Mouse (Mus musculus) forelimb bud, embryonic 11.5 days (tissue): ENCODE measurements at regions not wholly inside any gene's neighbourhood (a gene's known extent, or its start where the extent isn't known, plus 50 kb on each side); places are given as distances from the start of the nearest gene placed in this dataset.

Experiments used
- DNase-seq: peaks from one replicate; pipeline ENCODE4 v3.0.0-alpha.2; 2012; ENCODE audit warnings: low read depth, low spot score

GRCm38 (mm10) chr15:68014605-68015305 lies 1514.0 kb upstream of the Lrrc6 start:
- no peak for DNase-seq

DNA sequence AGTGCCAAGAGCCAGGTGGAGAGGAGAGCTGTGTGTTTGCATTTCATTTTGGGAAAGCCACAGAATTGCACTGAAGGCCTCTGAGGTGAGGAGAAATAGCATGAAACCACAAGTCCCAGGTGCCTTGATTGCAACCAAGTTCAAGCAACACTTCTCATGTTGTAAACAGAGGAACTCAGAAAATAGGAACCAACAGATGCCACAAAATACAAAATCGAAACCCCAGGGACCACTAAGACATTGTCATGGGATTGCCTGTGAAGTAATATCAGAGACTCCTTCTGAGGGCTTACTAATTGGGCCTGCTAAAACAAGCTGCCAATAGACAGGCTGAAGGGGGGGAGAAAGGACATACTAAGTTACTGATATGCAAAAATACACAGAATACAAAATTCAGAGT lies 1510.5 kb upstream of the Lrrc6 start:
- DNase-seq: no peak

GRCm38 (mm10) chr15:68010189-68010588 lies 1509.5 kb upstream of the Lrrc6 start:
- DNase-seq: no peak

- no peak for DNase-seq
Observed at GRCm38 (mm10) chr15:68004798-68005197, 1504.1 kb upstream of the Lrrc6 start.

- no peak for DNase-seq
Observed at GRCm38 (mm10) chr15:67996532-67996931, 1495.8 kb upstream of the Lrrc6 start.

- no peak for DNase-seq
Observed at GRCm38 (mm10) chr15:67989428-67990272, 1488.9 kb upstream of the Lrrc6 start.

DNA sequence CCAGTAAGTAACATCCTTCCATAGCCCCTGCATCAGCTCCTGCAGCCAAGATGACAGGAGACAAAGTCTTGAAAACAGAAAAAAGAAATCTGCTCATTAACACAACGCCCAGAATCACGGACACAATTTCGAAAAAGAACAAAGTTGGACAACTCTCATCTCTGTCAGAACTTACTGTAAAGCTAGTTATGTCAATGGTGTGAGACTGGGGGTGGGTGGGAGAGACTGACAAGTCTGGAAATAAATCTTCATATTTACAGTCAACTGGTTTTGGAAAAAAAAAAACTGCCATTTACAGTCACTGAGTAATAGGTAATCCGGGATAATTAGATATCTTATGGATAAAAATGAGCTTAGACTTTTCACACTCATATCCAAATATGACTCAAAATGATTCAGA lies 1487.2 kb upstream of the Lrrc6 start:
- DNase-seq: no peak

- DNase-seq: no peak
Observed at GRCm38 (mm10) chr15:67983253-67983652, 1482.5 kb upstream of the Lrrc6 start.

- DNase-seq: no peak
Observed at GRCm38 (mm10) chr15:67981876-67982275, 1481.2 kb upstream of the Lrrc6 start.

DNA sequence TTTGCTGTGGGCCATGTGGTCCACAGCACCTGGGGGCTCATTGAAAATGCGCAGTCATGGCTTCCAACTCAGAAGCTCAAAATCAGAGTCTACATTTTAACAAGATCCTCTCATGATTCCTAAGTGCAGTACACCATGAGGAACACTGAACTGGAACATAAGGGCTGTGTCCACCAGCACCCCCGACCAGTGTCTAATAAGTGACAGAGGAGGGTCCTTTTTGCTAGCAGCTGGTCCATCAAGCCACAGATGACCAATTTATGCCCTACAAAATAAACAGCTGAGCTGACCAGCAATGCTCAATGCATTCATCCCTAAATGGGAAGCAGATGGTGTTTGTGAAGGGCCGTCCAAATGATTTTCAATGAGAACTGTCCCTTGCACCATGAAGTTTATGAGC lies 1478.7 kb upstream of the Lrrc6 start:
- DNase-seq: no peak

DNA sequence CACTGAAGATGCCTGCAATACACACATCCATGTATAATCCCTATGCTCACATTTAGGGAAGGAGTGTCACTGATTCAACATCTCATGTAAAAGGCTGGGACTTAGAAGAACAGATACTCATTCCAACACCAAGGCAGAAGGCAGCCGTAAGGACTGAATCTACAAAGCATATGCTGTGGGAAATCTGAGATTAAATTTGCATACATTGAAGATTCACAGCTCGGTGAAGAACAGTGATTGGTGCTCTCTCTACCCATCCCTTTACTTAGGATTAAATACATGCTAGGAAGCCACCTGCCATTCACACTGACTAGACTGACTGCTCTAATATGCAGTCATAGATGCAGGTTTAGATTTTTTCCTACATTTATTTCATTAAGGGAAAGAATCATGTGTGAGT lies 1476.5 kb upstream of the Lrrc6 start:
- no peak for DNase-seq

- no peak for DNase-seq
Observed at GRCm38 (mm10) chr15:67971998-67972397, 1471.3 kb upstream of the Lrrc6 start.

GRCm38 (mm10) chr15:67954216-67954615 lies 1453.5 kb upstream of the Lrrc6 start:
- DNase-seq: no peak

DNA sequence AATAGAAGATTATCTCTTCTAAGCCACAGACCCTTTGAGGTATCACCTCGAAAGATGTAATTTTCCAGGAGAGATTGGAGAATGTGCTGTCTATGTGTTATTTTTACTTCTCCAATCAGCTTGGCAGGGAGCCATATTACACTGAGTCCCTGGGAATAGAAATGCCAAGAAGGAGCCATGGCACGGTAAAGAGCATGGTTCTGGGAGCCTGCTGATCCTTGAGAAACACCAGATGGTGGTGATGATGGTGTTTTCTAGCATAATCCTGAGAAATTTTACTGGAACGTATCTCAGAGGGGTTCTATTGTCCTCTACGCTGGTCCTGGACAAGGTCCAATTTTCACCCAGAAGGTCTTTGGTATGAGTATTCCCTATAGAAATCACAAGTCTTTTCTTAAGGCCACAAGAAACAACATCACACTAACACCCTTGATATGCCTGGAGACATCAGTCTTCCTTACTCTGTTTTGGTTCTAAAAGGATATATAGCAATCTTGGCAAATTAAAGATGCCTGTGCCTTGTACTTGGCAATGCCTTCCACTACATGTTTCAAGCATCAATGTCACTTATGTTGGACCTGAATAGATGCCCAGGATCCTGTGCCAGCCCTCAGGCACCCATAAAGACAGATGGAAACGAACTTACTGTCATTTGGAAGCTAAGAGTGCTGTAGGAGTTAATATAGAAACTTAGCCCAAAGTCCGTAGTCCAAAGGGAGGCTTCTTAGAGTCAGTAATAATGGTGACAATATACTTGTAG lies 1449.8 kb upstream of the Lrrc6 start:
- DNase-seq: no peak

DNA sequence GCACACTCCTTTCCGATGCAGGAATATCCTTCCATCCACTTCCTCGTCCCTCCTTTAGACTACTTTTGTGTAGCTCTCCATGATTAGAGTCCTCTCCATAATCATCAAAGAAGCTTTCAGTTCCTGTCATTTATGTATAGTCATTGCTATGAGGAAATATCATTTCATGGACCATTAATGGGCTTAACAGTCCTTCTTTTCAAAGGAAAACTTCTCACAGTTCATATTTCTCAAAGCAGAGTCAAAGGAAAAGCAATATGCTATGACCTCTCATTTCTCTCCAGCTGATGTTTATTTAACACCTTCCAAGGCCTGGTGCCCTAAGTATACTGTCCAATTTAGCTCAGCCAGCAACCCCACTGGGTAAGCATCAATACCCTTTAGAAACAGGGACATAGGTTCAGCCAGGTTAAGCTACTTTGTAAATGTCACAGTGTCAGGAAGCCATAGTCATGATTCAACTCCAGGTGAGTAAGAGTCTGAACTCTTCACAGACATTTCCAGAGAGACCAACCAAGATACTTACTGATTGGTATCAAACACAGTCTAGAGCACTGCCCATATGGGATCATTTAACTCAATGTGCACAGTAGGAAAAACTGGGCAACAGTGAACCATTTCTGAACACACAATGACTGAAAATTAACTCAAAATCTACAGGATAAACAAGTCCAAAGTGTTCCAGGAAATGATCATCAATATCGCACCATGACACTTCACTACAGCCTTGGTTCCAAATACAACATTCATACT lies 1443.8 kb upstream of the Lrrc6 start:
- no peak for DNase-seq

GRCm38 (mm10) chr15:67943046-67943445 lies 1442.3 kb upstream of the Lrrc6 start:
- DNase-seq: no peak

DNA sequence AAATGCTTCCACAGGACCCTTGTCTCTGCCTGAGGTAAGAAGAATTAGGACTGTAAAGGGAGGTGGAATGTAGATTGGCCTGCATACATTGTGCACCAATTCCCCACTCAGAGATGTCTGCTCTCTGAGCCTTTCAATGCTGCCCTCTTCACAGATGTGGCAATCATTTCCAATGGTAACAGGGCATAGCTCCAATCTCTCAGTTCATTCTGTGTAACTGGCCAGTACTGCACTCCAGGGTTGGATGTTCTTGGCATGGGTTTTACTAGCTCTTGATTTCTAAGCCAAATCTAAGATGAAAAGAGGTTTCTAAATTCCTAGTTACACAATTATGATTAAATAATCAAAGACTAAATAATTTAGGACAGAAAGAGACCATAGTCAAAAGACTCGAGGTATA lies 1439.8 kb upstream of the Lrrc6 start:
- DNase-seq: no peak

- DNase-seq: no peak
Observed at GRCm38 (mm10) chr15:67924885-67925284, 1424.2 kb upstream of the Lrrc6 start.

DNA sequence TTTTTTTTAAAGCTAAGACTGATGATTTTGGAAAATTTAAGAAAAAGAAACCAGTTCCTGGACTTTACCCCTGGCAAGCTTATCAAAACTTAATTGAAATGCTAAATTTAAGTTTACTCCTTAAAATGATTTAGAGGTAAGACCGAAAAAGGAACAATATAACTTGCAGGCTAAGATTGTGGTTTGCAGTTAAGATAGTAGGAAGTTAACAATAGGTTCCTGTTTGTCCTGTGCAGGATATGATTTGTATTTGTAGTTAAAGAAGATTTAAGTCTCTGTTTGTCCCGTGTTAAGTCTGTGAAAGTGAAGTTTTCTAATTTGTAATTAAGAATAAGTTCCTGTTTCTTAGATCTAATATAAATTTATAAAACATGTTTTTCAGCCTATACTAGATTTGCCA lies 1406.3 kb upstream of the Lrrc6 start:
- DNase-seq: no peak

GRCm38 (mm10) chr15:67905279-67905678 lies 1404.6 kb upstream of the Lrrc6 start:
- DNase-seq: no peak

- DNase-seq: no peak
Observed at GRCm38 (mm10) chr15:67904646-67905045, 1403.9 kb upstream of the Lrrc6 start.

DNA sequence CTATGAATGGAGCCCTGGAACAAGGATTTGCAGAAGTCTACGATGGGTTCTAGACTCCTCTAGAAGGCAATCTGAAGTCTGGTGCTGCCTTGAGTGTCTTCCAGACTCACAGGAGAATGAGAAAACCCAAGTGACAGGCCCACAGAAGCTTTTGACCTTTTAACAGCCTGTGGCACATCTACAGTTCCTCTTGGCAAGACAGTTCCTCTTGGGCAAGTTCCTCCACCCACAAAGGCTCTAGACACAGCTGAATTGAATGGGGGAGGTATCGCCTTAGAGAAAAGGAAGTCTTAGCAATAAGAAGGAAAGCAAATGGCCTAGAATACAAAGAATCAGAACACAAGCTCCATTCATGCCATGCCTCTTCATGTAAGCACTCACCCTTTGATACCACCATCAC lies 1402.3 kb upstream of the Lrrc6 start:
- no peak for DNase-seq
